Mouse (Mus musculus): ENCODE measurements at regions not wholly inside any gene's neighbourhood (a gene's known extent, or its start where the extent isn't known, plus 50 kb on each side); places are given as distances from the start of the nearest gene placed in this dataset.
"Not testable (repeated sequence)": the region's sequence is repeated elsewhere in the genome, so short reads cannot be mapped to it uniquely, and the experiment has no call there.

GRCm38 (mm10) chr2:10658317-10658716 is 288.0 kb downstream of the Sfmbt2 start:
- peak; percentile 69 for ATAC-seq (ENCODE audit: low TSS enrichment)

- not testable (repeated sequence) for ATAC-seq (ENCODE audit: low TSS enrichment)
Measured at GRCm38 (mm10) chr2:10667915-10668314, 297.6 kb downstream of the Sfmbt2 start.

- ATAC-seq (ENCODE audit: low TSS enrichment): peak; percentile 34; the same call in 1 of the 2 replicates
Measured at GRCm38 (mm10) chr2:10670423-10671298, 300.4 kb downstream of the Sfmbt2 start.

GRCm38 (mm10) chr2:10671299-10671632 is 301.0 kb downstream of the Sfmbt2 start:
- ATAC-seq (ENCODE audit: low TSS enrichment): 0 out of 2 replicates have a peak, but pooled peaks have one; percentile 23

GRCm38 (mm10) chr2:10672196-10672595 is 301.9 kb downstream of the Sfmbt2 start:
- no peak for ATAC-seq (ENCODE audit: low TSS enrichment)

GRCm38 (mm10) chr2:10674738-10675349 is 304.5 kb downstream of the Sfmbt2 start:
- no peak for ATAC-seq (ENCODE audit: low TSS enrichment)

- ATAC-seq (ENCODE audit: low TSS enrichment): no peak
Measured at GRCm38 (mm10) chr2:10701459-10701858, 331.1 kb downstream of the Sfmbt2 start.

- ATAC-seq (ENCODE audit: low TSS enrichment): no peak
Measured at GRCm38 (mm10) chr2:10718366-10718765, 348.1 kb downstream of the Sfmbt2 start.

GRCm38 (mm10) chr2:10734337-10734736 is 364.0 kb downstream of the Sfmbt2 start:
- not testable (repeated sequence) for ATAC-seq (ENCODE audit: low TSS enrichment)

GRCm38 (mm10) chr2:10736696-10737457 is 366.6 kb downstream of the Sfmbt2 start:
- ATAC-seq (ENCODE audit: low TSS enrichment): peak; percentile 78

- peak; percentile 88 for ATAC-seq (ENCODE audit: low TSS enrichment)
Measured at GRCm38 (mm10) chr2:10737458-10737775, 367.1 kb downstream of the Sfmbt2 start.

GRCm38 (mm10) chr2:10745127-10745526 is 374.8 kb downstream of the Sfmbt2 start:
- no peak for ATAC-seq (ENCODE audit: low TSS enrichment)

GRCm38 (mm10) chr2:10755375-10755774 is 385.1 kb downstream of the Sfmbt2 start:
- peak; percentile 91 for ATAC-seq (ENCODE audit: low TSS enrichment)

- ATAC-seq (ENCODE audit: low TSS enrichment): no peak
Measured at GRCm38 (mm10) chr2:10757202-10757840, 387.0 kb downstream of the Sfmbt2 start.

- ATAC-seq (ENCODE audit: low TSS enrichment): no peak
Measured at GRCm38 (mm10) chr2:10757886-10758285, 387.6 kb downstream of the Sfmbt2 start.

- ATAC-seq (ENCODE audit: low TSS enrichment): peak; percentile 27
Measured at GRCm38 (mm10) chr2:10762236-10762635, 391.9 kb downstream of the Sfmbt2 start.

- ATAC-seq (ENCODE audit: low TSS enrichment): no peak
Measured at GRCm38 (mm10) chr2:10783071-10783470, 388.8 kb upstream of the Prkcq start.

GRCm38 (mm10) chr2:10783594-10783993 is 388.3 kb upstream of the Prkcq start:
- ATAC-seq (ENCODE audit: low TSS enrichment): no peak

GRCm38 (mm10) chr2:10784266-10784665 is 387.6 kb upstream of the Prkcq start:
- no peak for ATAC-seq (ENCODE audit: low TSS enrichment)

- ATAC-seq (ENCODE audit: low TSS enrichment): peak; percentile 78
Measured at GRCm38 (mm10) chr2:10785156-10785555, 386.8 kb upstream of the Prkcq start.

- ATAC-seq (ENCODE audit: low TSS enrichment): peak; percentile 98
Measured at GRCm38 (mm10) chr2:10788509-10788908, 383.4 kb upstream of the Prkcq start.

- ATAC-seq (ENCODE audit: low TSS enrichment): 0 out of 2 replicates have a peak, but pooled peaks have one; percentile 51
Measured at GRCm38 (mm10) chr2:10791233-10791632, 380.7 kb upstream of the Prkcq start.
